Mouse (Mus musculus): ENCODE results near the gene A630001G21Rik. TPM values are rescaled to one million over a fixed set of nuclear protein-coding genes. Genes with fewer than 3 reads are reported as not detected.

The A630001G21Rik gene
- total and polyA plus RNA-seq, 2 experiments from 2014 or later, result 0.25 to 2.0 TPM

DNA sequence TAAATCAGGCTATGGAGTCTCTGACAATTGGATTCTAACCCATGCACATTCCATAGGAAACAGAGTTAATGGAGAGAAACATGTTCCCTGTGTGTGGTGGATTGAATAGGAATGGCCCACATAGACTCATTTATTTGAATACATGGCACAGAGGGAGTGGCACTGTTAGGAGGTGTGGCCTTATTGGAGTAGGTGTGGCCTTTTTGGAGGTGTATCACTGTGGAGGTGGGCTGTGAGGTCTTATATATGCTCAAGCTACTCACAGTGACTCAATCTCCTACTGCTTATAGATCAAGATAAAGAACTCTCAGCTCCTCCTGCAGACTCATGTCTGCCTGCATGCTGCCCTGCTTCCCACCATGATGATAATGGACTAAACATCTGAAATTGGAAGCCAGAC, 63.9 kb downstream of the A630001G21Rik start:
- no peak for TF ChIP-seq CTCF (IDR thresholded peaks at IDR 0.05; ENCODE audit: low read depth)
- DNase-seq, result no peak
- Histone ChIP-seq H3K4me1 (ENCODE audit: insufficient read depth) (no peaks in the 10 kb centered on the region), H3K4me2 (ENCODE audit: low read depth) (no peak overlapping the region), H3K9me3 (ENCODE audit: low read length) (no peaks in the 10 kb centered on the region), H3K27me3 (ENCODE audit: insufficient read depth, low read length) (no peaks in the 10 kb centered on the region), H3K4me3 (ENCODE audit: low read depth, low read length) (no peak overlapping the region), H3K9ac (no peak overlapping the region), H3K36me3 (ENCODE audit: insufficient read depth) (no peaks in the 10 kb centered on the region), H3K27ac (ENCODE audit: low read depth, low read length) (no peak overlapping the region)
- no peak for ATAC-seq

DNA sequence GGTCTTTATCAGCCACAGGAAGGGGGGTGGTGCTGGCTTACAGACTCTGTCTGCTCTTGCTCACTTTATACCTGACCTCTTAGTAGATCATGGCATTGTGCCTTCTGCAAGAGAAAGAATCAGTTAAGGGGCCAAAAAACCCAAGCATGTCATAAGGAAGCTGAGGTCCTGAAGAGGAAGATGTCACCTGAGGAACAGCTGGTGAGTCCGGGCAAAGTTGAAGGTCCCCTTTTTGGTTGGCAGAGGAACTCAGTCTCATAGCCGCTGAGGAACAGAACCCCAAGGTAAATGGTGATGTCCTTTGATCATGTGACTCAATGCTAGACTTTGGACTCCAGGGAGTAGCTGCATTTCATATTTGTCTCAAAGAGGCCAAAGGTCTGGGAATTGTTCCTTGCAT, 71.7 kb downstream of the A630001G21Rik start:
- WGBS, result 92% methylated on average over 2 of the region's 2 CpGs
- no peak for ATAC-seq
- TF ChIP-seq CTCF (IDR thresholded peaks at IDR 0.05; ENCODE audit: low read depth), result no peak

DNA sequence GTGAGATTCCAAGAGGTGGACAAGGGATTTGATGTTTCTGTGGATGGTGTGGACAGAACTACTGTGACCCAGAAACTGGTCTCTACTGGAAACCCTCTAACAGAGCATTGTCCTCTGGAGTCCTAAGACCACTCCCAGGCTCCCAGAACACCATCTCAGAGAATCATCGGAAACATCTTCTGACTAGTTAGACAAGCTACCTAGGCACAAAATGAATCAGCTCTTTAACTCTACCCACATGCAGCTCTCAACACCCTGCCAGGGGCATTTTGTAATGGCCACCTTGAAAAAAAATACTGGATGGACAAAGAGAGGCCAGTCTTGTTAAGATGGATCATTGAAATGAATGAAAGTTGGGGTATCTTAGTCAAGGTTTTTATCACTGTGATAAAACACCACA, 72.9 kb downstream of the A630001G21Rik start:
- Histone ChIP-seq H3K27me3 (ENCODE audit: insufficient read depth, low read length) (no peaks in the 10 kb centered on the region), H3K9me3 (ENCODE audit: low read length) (no peaks in the 10 kb centered on the region), H3K4me3 (ENCODE audit: low read depth, low read length) (no peak overlapping the region), H3K4me2 (ENCODE audit: low read depth) (no peak overlapping the region), H3K4me1 (ENCODE audit: insufficient read depth) (no peaks in the 10 kb centered on the region), H3K27ac (ENCODE audit: low read depth, low read length) (no peak overlapping the region), H3K9ac (no peak overlapping the region), H3K36me3 (ENCODE audit: insufficient read depth) (no peaks in the 10 kb centered on the region)
- DNase-seq (no peak), ATAC-seq (no peak)
- 97% methylated on average over 1 of the region's 1 CpGs for WGBS
- TF ChIP-seq CTCF (IDR thresholded peaks at IDR 0.05; ENCODE audit: low read depth), result no peak

More for the DNA sequence above, 71.7 kb downstream of the A630001G21Rik start:
- no peak overlapping the region for H3K4me3 ChIP-seq (ENCODE audit: low read depth, low read length)
- no peak for DNase-seq
- H3K9ac ChIP-seq, result no peak overlapping the region
- no peaks in the 10 kb centered on the region for H3K9me3 ChIP-seq (ENCODE audit: low read length)
- H3K36me3 ChIP-seq (ENCODE audit: insufficient read depth), result no peaks in the 10 kb centered on the region
- no peaks in the 10 kb centered on the region for H3K4me1 ChIP-seq (ENCODE audit: insufficient read depth)
- no peak overlapping the region for H3K27ac ChIP-seq (ENCODE audit: low read depth, low read length)
- no peaks in the 10 kb centered on the region for H3K27me3 ChIP-seq (ENCODE audit: insufficient read depth, low read length)
- no peak overlapping the region for H3K4me2 ChIP-seq (ENCODE audit: low read depth)

DNA sequence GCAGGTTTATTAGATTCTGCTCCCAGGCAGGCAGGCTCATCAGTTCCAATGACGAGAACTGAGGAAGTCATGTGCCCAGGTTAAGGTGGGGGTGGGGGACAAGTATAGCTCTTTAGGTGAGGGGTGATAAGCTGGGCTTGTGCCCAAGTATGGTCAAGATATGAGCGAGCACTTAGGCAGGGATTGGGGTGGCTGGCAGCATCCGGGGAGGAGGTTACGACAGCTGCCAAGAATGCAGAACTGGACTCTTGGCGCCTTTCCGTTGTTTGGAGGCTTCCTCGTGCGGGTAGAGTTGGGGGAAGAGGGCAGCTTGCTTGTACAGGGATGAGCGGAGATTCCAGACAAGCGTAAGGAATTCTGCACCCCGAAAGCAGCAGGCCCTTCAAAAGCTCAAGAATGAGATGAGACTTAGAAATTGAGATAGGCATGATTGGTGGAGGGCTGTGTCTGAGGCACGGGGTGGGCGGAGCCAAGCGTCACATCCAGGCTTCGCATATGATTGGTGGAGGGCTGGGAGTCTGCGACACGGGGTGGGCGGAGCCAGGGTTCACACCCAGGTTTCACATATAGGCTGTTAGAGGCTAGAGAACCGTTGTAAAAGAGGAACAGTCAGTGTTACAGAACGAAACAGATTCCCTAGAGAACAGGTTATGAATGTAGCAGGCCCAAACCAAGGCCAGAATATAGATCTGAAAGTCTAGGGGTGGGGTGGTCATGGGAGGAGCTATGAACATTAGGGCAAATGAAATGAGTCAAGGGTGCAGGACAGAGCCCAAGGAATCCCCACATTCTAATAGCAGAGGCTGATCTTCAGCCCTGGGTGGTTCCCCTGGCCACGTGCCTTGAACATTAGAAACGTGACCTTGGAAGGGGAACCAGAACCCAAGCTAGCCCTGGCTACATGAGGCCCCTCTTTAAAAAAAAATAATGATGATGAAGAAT, 74.9 kb downstream of the A630001G21Rik start:
- Histone ChIP-seq H3K4me3 (ENCODE audit: low read depth, low read length) (peak overlapping the region; percentile 36), H3K36me3 (ENCODE audit: insufficient read depth) (no peaks in the 10 kb centered on the region), H3K4me1 (ENCODE audit: insufficient read depth) (no peaks in the 10 kb centered on the region), H3K27ac (ENCODE audit: low read depth, low read length) (0 out of 2 replicates have a peak overlapping the region, but pooled peaks have one; percentile 40), H3K4me2 (ENCODE audit: low read depth) (peak overlapping the region; percentile 48), H3K9me3 (ENCODE audit: low read length) (no peaks in the 10 kb centered on the region), H3K9ac (peak overlapping the region; percentile 45), H3K27me3 (ENCODE audit: insufficient read depth, low read length) (no peaks in the 10 kb centered on the region)
- DNase-seq, result peak; percentile 86
- no peak for TF ChIP-seq CTCF (IDR thresholded peaks at IDR 0.05; ENCODE audit: low read depth)
- WGBS, result 29% methylated on average over 22 of the region's 22 CpGs
- peak; percentile 100 for ATAC-seq

DNA sequence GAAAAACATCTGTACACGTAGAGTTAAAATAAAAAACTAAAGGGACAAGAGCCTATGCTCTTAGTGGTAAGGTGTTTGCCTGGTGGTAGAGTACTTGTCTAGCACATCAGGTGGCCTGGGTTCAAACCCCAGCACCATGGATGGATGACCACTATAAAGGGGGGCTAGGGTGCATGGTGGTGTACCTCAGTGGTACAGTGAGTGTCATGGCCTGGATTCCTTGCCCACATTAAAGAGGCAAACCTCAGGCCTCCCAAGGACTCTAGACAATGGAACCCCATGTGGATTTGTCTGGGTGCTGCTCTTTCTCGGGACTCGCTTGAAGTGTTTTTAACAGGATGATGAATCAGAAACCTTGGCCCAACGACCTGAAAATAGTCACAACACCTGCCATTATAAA, 75.9 kb downstream of the A630001G21Rik start:
- WGBS, result 76% methylated on average over 4 of the region's 4 CpGs

DNA sequence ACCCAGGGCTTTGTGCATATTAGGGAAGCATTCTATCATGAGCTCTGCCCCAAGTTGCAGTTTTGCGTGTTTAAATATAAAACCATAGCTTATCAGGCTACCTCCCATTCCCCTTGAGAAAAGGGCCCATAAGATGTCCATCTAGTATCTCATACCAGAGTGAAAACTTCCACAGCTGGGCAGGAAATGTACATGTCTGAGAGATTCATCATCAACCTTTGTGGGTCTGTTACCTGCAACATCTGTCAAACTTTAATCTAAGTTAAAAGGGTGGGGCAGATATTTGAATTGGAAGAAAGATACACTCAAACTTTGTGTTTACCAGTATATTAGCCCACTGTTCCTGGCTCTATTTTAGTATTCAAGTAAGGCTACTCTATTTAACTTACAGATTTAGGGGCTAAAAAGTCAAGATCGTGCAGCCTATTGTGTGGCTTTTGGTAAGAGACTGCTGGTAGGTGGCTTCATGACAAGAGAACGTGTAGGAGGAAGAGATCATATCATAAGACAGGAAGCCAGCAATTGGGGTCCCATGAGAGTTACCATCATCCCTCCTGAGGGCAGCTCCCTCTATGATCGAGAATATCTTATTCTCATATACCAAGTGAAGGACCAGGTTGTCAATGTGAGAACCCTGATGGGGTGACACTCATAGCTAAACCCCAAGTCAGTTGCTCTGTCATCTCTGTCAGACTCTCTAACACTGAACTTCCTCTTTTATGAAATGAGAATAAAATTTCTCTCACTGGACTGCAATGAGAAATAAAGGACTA, 80.5 kb downstream of the A630001G21Rik start:
- Histone ChIP-seq H3K4me3 (ENCODE audit: low read depth, low read length) (no peak overlapping the region), H3K9me3 (ENCODE audit: low read length) (no peaks in the 10 kb centered on the region), H3K9ac (no peak overlapping the region), H3K4me1 (ENCODE audit: insufficient read depth) (no peaks in the 10 kb centered on the region), H3K4me2 (ENCODE audit: low read depth) (no peak overlapping the region), H3K27ac (ENCODE audit: low read depth, low read length) (no peak overlapping the region), H3K36me3 (ENCODE audit: insufficient read depth) (no peaks in the 10 kb centered on the region), H3K27me3 (ENCODE audit: insufficient read depth, low read length) (no peaks in the 10 kb centered on the region)
- TF ChIP-seq CTCF (IDR thresholded peaks at IDR 0.05; ENCODE audit: low read depth), result no peak
- WGBS, result 85% methylated on average over 4 of the region's 4 CpGs
- ATAC-seq (no peak), DNase-seq (no peak)

More for the DNA sequence above, 75.9 kb downstream of the A630001G21Rik start:
- no peaks in the 10 kb centered on the region for H3K9me3 ChIP-seq (ENCODE audit: low read length)
- no peak overlapping the region for H3K9ac ChIP-seq
- H3K4me3 ChIP-seq (ENCODE audit: low read depth, low read length), result no peak overlapping the region
- DNase-seq (no peak), ATAC-seq (no peak)
- no peaks in the 10 kb centered on the region for H3K4me1 ChIP-seq (ENCODE audit: insufficient read depth)
- H3K27me3 ChIP-seq (ENCODE audit: insufficient read depth, low read length), result no peaks in the 10 kb centered on the region
- no peak overlapping the region for H3K27ac ChIP-seq (ENCODE audit: low read depth, low read length)
- H3K36me3 ChIP-seq (ENCODE audit: insufficient read depth), result no peaks in the 10 kb centered on the region
- TF ChIP-seq CTCF (IDR thresholded peaks at IDR 0.05; ENCODE audit: low read depth), result no peak
- no peak overlapping the region for H3K4me2 ChIP-seq (ENCODE audit: low read depth)

DNA sequence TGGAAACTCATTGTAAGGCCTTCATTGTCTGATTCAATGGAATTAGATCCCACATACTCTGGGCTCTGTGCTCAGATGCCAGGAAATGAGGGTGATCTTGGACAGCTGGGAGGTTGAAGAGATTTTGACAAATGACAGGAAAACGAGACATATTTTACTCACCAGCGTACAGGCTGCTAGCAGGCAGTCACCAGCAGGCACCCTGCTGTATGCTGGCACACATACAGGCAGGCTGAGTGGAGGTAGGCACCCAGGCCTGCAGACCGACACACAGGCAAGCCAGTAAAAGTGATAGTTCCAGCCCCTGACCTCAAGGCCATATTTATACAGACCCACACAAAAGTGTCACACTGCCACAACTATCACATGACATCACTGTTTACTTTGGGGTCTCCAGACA, 82.8 kb downstream of the A630001G21Rik start:
- no peak overlapping the region for H3K27ac ChIP-seq (ENCODE audit: low read depth, low read length)
- H3K4me3 ChIP-seq (ENCODE audit: low read depth, low read length), result no peak overlapping the region
- no peaks in the 10 kb centered on the region for H3K9me3 ChIP-seq (ENCODE audit: low read length)
- H3K9ac ChIP-seq, result no peak overlapping the region
- H3K4me1 ChIP-seq (ENCODE audit: insufficient read depth), result no peaks in the 10 kb centered on the region
- no peak for TF ChIP-seq CTCF (IDR thresholded peaks at IDR 0.05; ENCODE audit: low read depth)
- DNase-seq (no peak), ATAC-seq (no peak)
- H3K27me3 ChIP-seq (ENCODE audit: insufficient read depth, low read length), result no peaks in the 10 kb centered on the region
- WGBS, result 63% methylated on average over 3 of the region's 3 CpGs
- no peaks in the 10 kb centered on the region for H3K36me3 ChIP-seq (ENCODE audit: insufficient read depth)
- H3K4me2 ChIP-seq (ENCODE audit: low read depth), result no peak overlapping the region

Measured in forebrain, postnatal 0 days (tissue).